Mouse (Mus musculus) granulocyte monocyte progenitor cell, adult 5-6 weeks (primary cell): ENCODE measurements around the gene Doc2a. TPM values are rescaled to one million over a fixed set of nuclear protein-coding genes. Genes with fewer than 3 reads are reported as not detected.
"Not testable (repeated sequence)": the region's sequence is repeated elsewhere in the genome, so short reads cannot be mapped to it uniquely, and the experiment has no call there.

Experiments
- ATAC-seq: replicated peaks from 2 replicates; pipeline ENCODE4 v1.8.0; 2016; ENCODE audit warnings: mild to moderate bottlenecking, moderate TSS enrichment, inconsistent platforms; ENCODE audit not compliant: poor library complexity, severe bottlenecking
- total RNA-seq, 2 experiments: library from RNA; stranded (forward) in 1 of 2; stranded (reverse) in 1 of 2; fragments of 200-712, 200-1000 nt in 1 of 2; fragments of >200 nt in 1 of 2; fragmentation: Nextera tagmentation in 1 of 2; gene quantifications; 2 replicates each; pipeline ENCODE4 v1.2.3; 2014 to 2017

Gene Doc2a
- total RNA-seq, 2 experiments from 2014 or later = 0.15 TPM; not detected in 1

- no peak for ATAC-seq
Observed at GRCm38 (mm10) chr7:126863791-126864190, 16.6 kb downstream of the Doc2a start.

- no peak for ATAC-seq
Observed at GRCm38 (mm10) chr7:126867534-126867933, 20.3 kb downstream of the Doc2a start.

GRCm38 (mm10) chr7:126868003-126868402, 20.8 kb downstream of the Doc2a start:
- ATAC-seq = no peak

- no peak for ATAC-seq
Observed at GRCm38 (mm10) chr7:126869780-126870519, 22.7 kb downstream of the Doc2a start.

GRCm38 (mm10) chr7:126870520-126870891, 23.3 kb downstream of the Doc2a start:
- no peak for ATAC-seq

GRCm38 (mm10) chr7:126877239-126877638, 30.0 kb downstream of the Doc2a start:
- no peak for ATAC-seq

GRCm38 (mm10) chr7:126881040-126881439, 33.8 kb downstream of the Doc2a start:
- ATAC-seq = no peak

- ATAC-seq = peak; percentile 16
Observed at GRCm38 (mm10) chr7:126883731-126884181, 36.5 kb downstream of the Doc2a start.

- ATAC-seq = peak; percentile 90
Observed at GRCm38 (mm10) chr7:126884286-126885164, 37.3 kb downstream of the Doc2a start, which contains the start of gene Taok2. Taok2 (minus strand) TSS chr7:126884703.

- no peak for ATAC-seq
Observed at GRCm38 (mm10) chr7:126887281-126887680, 40.1 kb downstream of the Doc2a start.

- ATAC-seq = peak; percentile 28; the same call in 1 of the 2 replicates
Observed at GRCm38 (mm10) chr7:126888852-126889251, 41.6 kb downstream of the Doc2a start.

- ATAC-seq = peak; percentile 23; the same call in 1 of the 2 replicates
Observed at GRCm38 (mm10) chr7:126896912-126897311, 49.7 kb downstream of the Doc2a start.

- peak; percentile 79 for ATAC-seq
Observed at GRCm38 (mm10) chr7:126897390-126898101, 50.3 kb downstream of the Doc2a start.

- peak; percentile 92 for ATAC-seq
Observed at GRCm38 (mm10) chr7:126898102-126898990, 51.1 kb downstream of the Doc2a start.

- ATAC-seq = not testable (repeated sequence)
Observed at GRCm38 (mm10) chr7:126899781-126900180, 52.6 kb downstream of the Doc2a start.
